Comparison of ENCODE assay signal across 19 mouse cellular contexts in the genomic region with DNA sequence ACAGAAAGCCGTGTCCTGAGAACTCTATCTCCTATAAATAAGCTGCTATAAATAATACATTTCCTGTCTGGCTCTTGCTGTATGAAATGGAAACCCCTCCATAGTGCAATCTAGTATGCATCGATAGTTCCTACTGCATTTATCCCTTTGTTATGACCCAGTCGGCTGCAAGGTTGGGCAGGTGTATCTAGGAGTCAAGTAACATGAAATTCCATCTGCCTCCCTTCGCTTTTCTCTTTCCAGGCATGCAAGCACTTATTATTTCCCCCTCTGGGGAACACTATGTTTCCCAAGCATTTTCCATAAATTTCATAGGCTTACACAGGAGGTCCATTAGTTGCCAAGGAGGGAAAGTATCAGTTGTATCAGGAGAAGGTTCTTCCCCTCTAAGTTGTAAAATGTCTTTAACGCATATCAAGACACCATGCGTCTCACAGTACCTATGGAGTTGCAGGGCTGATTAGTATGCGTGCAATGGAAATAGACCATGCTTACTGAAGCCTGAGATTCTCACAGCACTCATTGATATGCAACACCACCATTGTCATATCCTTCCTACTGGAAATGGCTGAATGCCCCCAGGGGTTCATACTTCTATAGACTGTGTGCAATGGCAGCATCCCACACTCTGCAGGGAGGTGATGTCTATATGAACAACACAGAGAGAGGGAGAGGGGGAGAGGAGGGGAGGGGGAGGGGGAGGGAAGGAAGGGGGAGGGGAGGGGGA. TPM values are rescaled to one million over a fixed set of nuclear protein-coding genes. Genes with fewer than 3 reads are reported as not detected.
DNase-seq lines count a peak whose midpoint lies in the region; ATAC-seq and TF ChIP-seq lines count a peak whose summit lies in the region.
"Had no signal": no experiment of that assay in that cellular context is flagged by ENCODE, and none has a peak within 500 bp of the region (broad histone marks: within the 10 kb centered on the region; RNA-seq: fewer than 3 reads in every experiment).

No protein-coding gene starts in this region.

- no peak overlapping the region for H3K9ac ChIP-seq in midbrain, embryonic 12.5 days (replicated peaks)
- H3K9ac ChIP-seq in midbrain, postnatal 0 days (replicated peaks; ENCODE audit: low read length, poor library complexity, severe bottlenecking) = no peak overlapping the region
- no peak overlapping the region for H3K9ac ChIP-seq in embryonic facial prominence, embryonic 13.5 days
- H3K9ac ChIP-seq in hindbrain, embryonic 16.5 days (ENCODE audit: low read depth, low read length) = no peak overlapping the region
- H3K9ac ChIP-seq in neural tube, embryonic 15.5 days (replicated peaks) = no peak overlapping the region
- H3K9ac ChIP-seq: heart, embryonic 12.5 days; limb, embryonic 15.5 days; lung, embryonic 14.5 days had no signal

- no peak for TF ChIP-seq CTCF in midbrain, postnatal 0 days (IDR thresholded peaks at IDR 0.05)

- no peak overlapping the region for H3K4me3 ChIP-seq in midbrain, embryonic 12.5 days
- no peak overlapping the region for H3K4me3 ChIP-seq in midbrain, postnatal 0 days (ENCODE audit: low read depth, low read length)
- no peak overlapping the region for H3K4me3 ChIP-seq in embryonic facial prominence, embryonic 13.5 days
- no peak overlapping the region for H3K4me3 ChIP-seq in hindbrain, embryonic 16.5 days (ENCODE audit: low read length)
- H3K4me3 ChIP-seq in neural tube, embryonic 15.5 days (replicated peaks) = no peak overlapping the region
- H3K4me3 ChIP-seq: erythroblast, embryonic 14.5 days; gastrocnemius, adult 2 months; heart, embryonic 12.5 days; limb, embryonic 15.5 days had no signal

- no peak for DNase-seq in midbrain, postnatal 0 days (ENCODE audit: low spot score)
- no peak for DNase-seq in thymus, adult 18-20 months
- DNase-seq: adrenal gland, postnatal 14 days; cerebellum, postnatal 36 days; gastrocnemius, adult 2 months; kidney, postnatal 10 days; lung, embryonic 14.5 days had no signal

- H3K27me3 ChIP-seq in midbrain, embryonic 12.5 days = no peaks in the 10 kb centered on the region
- no peaks in the 10 kb centered on the region for H3K27me3 ChIP-seq in midbrain, postnatal 0 days (ENCODE audit: insufficient read depth, low read length)
- no peaks in the 10 kb centered on the region for H3K27me3 ChIP-seq in embryonic facial prominence, embryonic 13.5 days
- H3K27me3 ChIP-seq in hindbrain, embryonic 16.5 days (replicated peaks; ENCODE audit: control insufficient read depth, insufficient read depth, low read length) = no peaks in the 10 kb centered on the region
- no peaks in the 10 kb centered on the region for H3K27me3 ChIP-seq in neural tube, embryonic 15.5 days (replicated peaks)
- H3K27me3 ChIP-seq: heart, embryonic 12.5 days; limb, embryonic 15.5 days had no signal

- 77% methylated on average over 7 of the region's 7 CpGs for WGBS in midbrain, embryonic 12.5 days
- 68% methylated on average over 7 of the region's 7 CpGs for WGBS in midbrain, postnatal 0 days
- WGBS in embryonic facial prominence, embryonic 13.5 days = 69% methylated on average over 7 of the region's 7 CpGs
- WGBS in hindbrain, embryonic 16.5 days = 51% methylated on average over 7 of the region's 7 CpGs
- 51% methylated on average over 7 of the region's 7 CpGs for WGBS in neural tube, embryonic 15.5 days

- no peak overlapping the region for H3K4me2 ChIP-seq in midbrain, embryonic 12.5 days (replicated peaks)
- H3K4me2 ChIP-seq in midbrain, postnatal 0 days (ENCODE audit: low read depth, low read length, poor library complexity, severe bottlenecking) = no peak overlapping the region
- no peak overlapping the region for H3K4me2 ChIP-seq in embryonic facial prominence, embryonic 13.5 days
- H3K4me2 ChIP-seq in hindbrain, embryonic 16.5 days (ENCODE audit: low read length) = no peak overlapping the region
- H3K4me2 ChIP-seq in neural tube, embryonic 15.5 days = no peak overlapping the region
- H3K4me2 ChIP-seq: heart, embryonic 12.5 days; limb, embryonic 15.5 days; lung, embryonic 14.5 days had no signal

- no peaks in the 10 kb centered on the region for H3K9me3 ChIP-seq in midbrain, embryonic 12.5 days
- H3K9me3 ChIP-seq in midbrain, postnatal 0 days (ENCODE audit: low read length) = no peaks in the 10 kb centered on the region
- H3K9me3 ChIP-seq in embryonic facial prominence, embryonic 13.5 days = no peaks in the 10 kb centered on the region
- H3K9me3 ChIP-seq in hindbrain, embryonic 16.5 days (ENCODE audit: control insufficient read depth, low read length) = no peaks in the 10 kb centered on the region
- H3K9me3 ChIP-seq in neural tube, embryonic 15.5 days (replicated peaks) = no peaks in the 10 kb centered on the region
- H3K9me3 ChIP-seq: heart, embryonic 12.5 days; limb, embryonic 15.5 days had no signal

- 0 out of 2 replicates have a peak, but pooled peaks cover 5% of the 10 kb centered on the region for H3K4me1 ChIP-seq in midbrain, embryonic 12.5 days
- H3K4me1 ChIP-seq in midbrain, postnatal 0 days (ENCODE audit: insufficient read depth, low read length) = no peaks in the 10 kb centered on the region
- peaks cover 18% of the 10 kb centered on the region for H3K4me1 ChIP-seq in embryonic facial prominence, embryonic 13.5 days
- H3K4me1 ChIP-seq in hindbrain, embryonic 16.5 days (ENCODE audit: control insufficient read depth, insufficient read depth, low read depth, low read length) = no peaks in the 10 kb centered on the region
- peaks cover 6% of the 10 kb centered on the region; the same call in 1 of the 2 replicates for H3K4me1 ChIP-seq in neural tube, embryonic 15.5 days

- no peak overlapping the region for H3K27ac ChIP-seq in midbrain, embryonic 12.5 days (replicated peaks)
- H3K27ac ChIP-seq in midbrain, postnatal 0 days (ENCODE audit: low read depth, low read length) = no peak overlapping the region
- no peak overlapping the region for H3K27ac ChIP-seq in embryonic facial prominence, embryonic 13.5 days
- no peak overlapping the region for H3K27ac ChIP-seq in hindbrain, embryonic 16.5 days (ENCODE audit: low read depth, low read length)
- H3K27ac ChIP-seq in neural tube, embryonic 15.5 days (replicated peaks) = no peak overlapping the region
- H3K27ac ChIP-seq: gastrocnemius, adult 2 months; limb, embryonic 15.5 days had no signal

- peak; percentile 85 for ATAC-seq in midbrain, embryonic 12.5 days (ENCODE audit: low FRiP score, low read depth)
- ATAC-seq in midbrain, postnatal 0 days (ENCODE audit: low FRiP score) = no peak
- ATAC-seq in embryonic facial prominence, embryonic 13.5 days (ENCODE audit: insufficient number of reproducible peaks, insufficient read depth, low FRiP score, low TSS enrichment, low read depth) = peak; percentile 56; the same call in 1 of the 2 replicates
- ATAC-seq in hindbrain, embryonic 16.5 days = peak; percentile 77
- ATAC-seq in neural tube, embryonic 15.5 days (ENCODE audit: low FRiP score) = peak; percentile 54; the same call in 1 of the 2 replicates
- no peak for ATAC-seq in frontal cortex, adult (ENCODE audit: low TSS enrichment)
- no peak for ATAC-seq in granulocyte monocyte progenitor cell, adult 5-6 weeks (replicated peaks; ENCODE audit: poor library complexity, severe bottlenecking)

- H3K36me3 ChIP-seq in midbrain, embryonic 12.5 days = no peaks in the 10 kb centered on the region
- no peaks in the 10 kb centered on the region for H3K36me3 ChIP-seq in midbrain, postnatal 0 days (ENCODE audit: insufficient read depth, low read length)
- no peaks in the 10 kb centered on the region for H3K36me3 ChIP-seq in embryonic facial prominence, embryonic 13.5 days
- H3K36me3 ChIP-seq in hindbrain, embryonic 16.5 days (ENCODE audit: control insufficient read depth, insufficient read depth, low read length) = no peaks in the 10 kb centered on the region
- H3K36me3 ChIP-seq in neural tube, embryonic 15.5 days = no peaks in the 10 kb centered on the region
- H3K36me3 ChIP-seq: heart, embryonic 12.5 days; limb, embryonic 15.5 days had no signal

RNA-seq across cellular contexts. Expression of a gene that starts 26.9 kb away (rescaled TPM):
- not detected in 2 replicates for polyA plus RNA-seq in midbrain, embryonic 12.5 days (2016; fragmentation: Nextera tagmentation; extraction: Ambion mirVana)
- not detected in 2 replicates for total RNA-seq in midbrain, postnatal 0 days (2014; rRNA removed)
- not detected in 2 replicates for polyA plus RNA-seq in midbrain, postnatal 0 days (2015; fragmentation: Nextera tagmentation; extraction: Ambion mirVana)
- 0.41 TPM in 1 of 2 replicates, not detected in the other for polyA plus RNA-seq in embryonic facial prominence, embryonic 13.5 days (2015; fragmentation: Nextera tagmentation; extraction: Ambion mirVana)
- polyA plus RNA-seq in hindbrain, embryonic 16.5 days (2015; fragmentation: Nextera tagmentation; extraction: Ambion mirVana) = not detected in 2 replicates
- not detected in 2 replicates for polyA plus RNA-seq in neural tube, embryonic 15.5 days (2015; fragmentation: Nextera tagmentation; extraction: Ambion mirVana)
- total RNA-seq in granulocyte monocyte progenitor cell, adult 5-6 weeks (2014; fragmentation: Nextera tagmentation) = not detected in 2 replicates
- not detected in 2 replicates for total RNA-seq in granulocyte monocyte progenitor cell, adult 5-6 weeks (2017)
- total RNA-seq: adrenal gland, postnatal 14 days; gastrocnemius, adult 2 months; layer of hippocampus, postnatal 14 days; megakaryocyte, adult 5-6 weeks had no signal
- polyA plus RNA-seq: erythroblast, embryonic 14.5 days; heart, embryonic 12.5 days; lung, embryonic 14.5 days; small intestine, adult 2 months had no signal

Comparison
In these comparisons a context has a peak if more than half of its experiments do, and no peak if none do; other contexts are left out.
1. ATAC-seq: peak in midbrain, embryonic 12.5 days (single experiment), embryonic facial prominence, embryonic 13.5 days (single experiment), hindbrain, embryonic 16.5 days (single experiment) and neural tube, embryonic 15.5 days (single experiment); none in midbrain, postnatal 0 days (single experiment), frontal cortex, adult (single experiment) and granulocyte monocyte progenitor cell, adult 5-6 weeks (single experiment).